Mouse (Mus musculus): Measurements from ENCODE around the gene Nfkb1.

- TF ChIP-seq POLR2A (IDR thresholded peaks at IDR 0.05; ENCODE audit: low read depth, low read length), result no peak
- TF ChIP-seq CTCF (conservative IDR thresholded peaks at IDR 0.05; ENCODE audit: insufficient read depth, insufficient read length, low read depth, low read length), result no peak
These were observed 7.2 kb upstream of the Nfkb1 start for GRCm38 (mm10) chr3:135698466-135698975.

Data from kidney, adult 2 months (tissue).